Mouse (Mus musculus) kidney, postnatal 25 days (tissue): ENCODE data around the gene Nudt8.
A peak's percentile ranks its signal among the peaks of the same experiment; 100 is the strongest.
"Not testable (repeated sequence)": the region's sequence is repeated elsewhere in the genome, so short reads cannot be mapped to it uniquely, and the experiment has no call there.

Source experiments
- DNase-seq, 2 experiments: peaks; one replicate each; pipeline ENCODE4 v3.0.0; 2021; ENCODE audit warnings: mixed read lengths in 2 of 2

The Nudt8 gene

DNA sequence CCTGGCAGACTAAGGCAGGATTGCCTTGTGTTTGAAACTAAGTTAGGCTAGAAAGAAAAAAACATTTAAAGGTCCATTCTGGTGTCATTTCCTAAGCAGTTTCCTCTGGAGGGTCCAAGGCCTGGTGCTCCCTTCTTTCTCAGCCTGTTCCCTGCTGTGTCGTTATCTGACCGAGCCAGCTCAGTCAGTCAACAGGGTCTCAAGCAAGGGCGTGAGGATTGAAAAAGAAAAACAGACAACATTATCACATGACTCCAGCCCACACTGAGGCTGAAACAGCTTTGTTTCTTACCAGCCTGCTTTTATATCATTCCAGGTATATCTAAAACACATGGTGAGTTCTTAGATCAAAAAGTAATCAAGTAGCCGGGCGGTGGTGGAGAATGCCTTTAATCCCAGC, 15.3 kb downstream of the Nudt8 start:
- DNase-seq: no peak

DNA sequence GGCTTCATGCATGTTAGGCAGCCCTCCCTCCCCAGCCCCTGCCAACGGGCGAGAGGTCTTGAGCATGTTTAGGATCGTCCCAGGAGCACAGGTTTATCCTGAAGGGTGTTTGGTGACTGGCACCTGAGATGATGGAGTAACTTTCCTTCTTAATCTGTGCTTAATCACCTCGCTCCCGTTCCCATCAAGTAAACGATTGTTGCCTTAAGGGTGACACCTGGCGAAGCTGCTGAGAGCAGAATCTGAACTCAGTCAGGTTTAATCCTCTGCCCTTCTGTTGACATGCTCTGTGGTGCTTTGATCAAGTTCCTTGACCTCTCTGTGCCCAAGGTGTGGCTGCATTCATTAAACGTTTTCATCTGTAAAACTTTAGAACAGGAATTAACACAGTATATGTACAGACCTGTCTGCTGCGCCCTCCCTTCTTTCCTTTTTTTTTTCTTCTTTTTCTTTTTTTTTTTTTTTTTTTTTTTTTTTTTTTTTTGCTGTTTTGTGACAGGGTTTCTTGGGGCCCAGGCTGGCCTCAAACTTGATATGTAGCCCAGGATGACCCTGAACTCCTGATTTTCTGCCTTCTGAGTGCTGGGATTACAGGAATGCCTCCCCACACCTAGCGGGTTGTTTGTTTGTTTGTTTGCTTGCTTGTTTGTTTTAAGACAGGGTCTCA, 17.7 kb downstream of the Nudt8 start:
- no peak for DNase-seq

- DNase-seq: peak; percentile 89 to 90
Observed at GRCm38 (mm10) chr19:4018743-4019583, 18.6 kb downstream of the Nudt8 start.

DNA sequence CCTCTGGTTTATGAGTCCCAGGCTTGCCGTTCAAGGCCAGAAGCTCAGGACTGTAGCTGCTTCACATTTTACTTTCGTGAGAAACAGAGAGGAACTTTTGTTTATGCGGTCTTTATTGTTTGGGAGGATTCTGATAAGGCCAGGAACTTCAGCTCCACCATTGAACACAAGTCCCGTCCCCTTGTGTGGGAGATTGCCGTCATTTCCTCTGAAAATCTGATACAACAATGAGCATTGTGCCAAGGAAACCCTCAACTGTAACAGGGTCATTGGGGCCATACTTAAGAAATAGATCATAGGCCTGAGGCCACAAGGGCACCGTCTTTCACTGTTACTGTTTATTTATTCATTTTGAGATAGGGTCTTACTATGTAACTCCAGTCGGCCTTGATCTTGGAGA, 22.8 kb downstream of the Nudt8 start:
- DNase-seq: no peak

GRCm38 (mm10) chr19:4027576-4027975, 27.2 kb downstream of the Nudt8 start:
- no peak for DNase-seq

GRCm38 (mm10) chr19:4032668-4033067, 32.3 kb downstream of the Nudt8 start:
- no peak for DNase-seq

- DNase-seq: peak; percentile 65 to 70
Observed at GRCm38 (mm10) chr19:4033298-4033697, 32.9 kb downstream of the Nudt8 start.

DNA sequence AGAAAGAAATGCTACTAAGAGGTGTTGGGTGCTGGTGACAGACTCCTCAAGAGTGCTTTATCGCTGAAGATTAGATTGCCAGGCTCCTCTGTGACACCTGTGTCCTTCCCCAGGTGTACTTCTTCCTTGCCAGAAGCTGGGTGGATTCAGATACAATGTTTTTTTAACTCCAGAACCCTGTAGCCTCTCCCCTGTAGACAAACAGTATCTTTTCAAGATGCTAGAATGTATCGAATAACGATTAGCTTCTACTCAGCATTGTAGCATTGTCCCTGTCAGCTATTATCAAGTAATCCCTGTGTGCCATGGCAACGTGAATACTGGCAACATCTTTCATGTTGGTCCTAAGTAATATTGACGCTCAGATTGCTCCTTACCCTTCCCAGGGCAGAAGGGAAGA, 33.4 kb downstream of the Nudt8 start:
- DNase-seq: no peak

DNA sequence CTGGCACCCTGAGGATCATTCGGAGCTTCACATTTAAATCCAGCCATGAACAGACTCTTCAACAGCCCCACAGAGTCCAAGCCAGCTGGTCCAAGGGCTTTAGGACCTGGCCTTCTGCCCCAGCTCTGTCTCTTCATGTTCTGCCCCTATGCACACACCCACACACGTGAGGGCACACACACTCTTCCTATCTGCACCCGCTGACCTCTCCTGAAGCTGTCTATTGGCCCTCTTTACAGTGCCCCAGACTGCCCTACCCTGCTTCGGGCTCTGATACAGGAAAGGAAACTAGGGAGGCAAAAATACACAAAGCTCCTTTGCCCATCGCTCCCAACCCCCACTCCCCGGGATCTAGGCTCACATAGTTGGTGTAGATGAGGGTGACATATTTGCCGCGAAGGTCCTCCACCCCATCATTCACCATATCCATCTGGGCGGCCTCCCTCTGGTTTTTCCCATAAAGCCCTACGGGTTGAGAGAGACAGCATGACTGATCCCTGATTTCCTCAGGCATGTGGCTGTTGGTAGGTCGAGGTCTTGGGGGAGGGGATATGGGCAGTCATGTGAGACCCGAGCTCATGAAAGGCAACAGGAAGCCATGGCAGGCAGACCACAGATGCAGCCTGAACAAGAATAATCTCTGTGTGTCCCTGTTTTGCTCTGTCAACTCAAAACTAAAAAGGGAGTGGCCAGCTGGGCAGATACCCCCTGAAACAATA, 36.1 kb downstream of the Nudt8 start:
- no peak for DNase-seq

GRCm38 (mm10) chr19:4037154-4037787, 36.9 kb downstream of the Nudt8 start:
- DNase-seq: not testable (repeated sequence)

GRCm38 (mm10) chr19:4037788-4038232, 37.4 kb downstream of the Nudt8 start, which contains the start of gene Gstp1:
Gene Gstp1, minus strand, starts transcription at chr19:4037985.
- DNase-seq: peak; percentile 91 to 94

DNA sequence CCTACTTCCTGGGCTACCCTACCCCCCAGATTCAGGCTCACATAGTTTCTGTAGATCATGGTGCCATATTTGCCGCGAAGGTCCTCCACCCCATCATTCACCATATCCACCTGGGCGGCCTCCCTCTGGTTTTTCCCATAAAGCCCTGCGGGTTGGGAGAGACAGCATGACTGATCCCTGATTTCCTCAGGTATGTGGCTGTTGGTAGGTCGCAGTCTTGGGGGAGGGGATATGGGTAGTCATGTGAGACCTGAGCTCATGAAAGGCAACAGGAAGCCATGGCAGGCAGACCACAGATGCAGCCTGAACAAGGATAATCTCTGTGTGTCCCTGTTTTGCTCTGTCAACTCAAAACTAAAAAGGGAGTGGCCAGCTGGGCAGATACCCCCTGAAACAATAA, 40.6 kb downstream of the Nudt8 start:
- DNase-seq: not testable (repeated sequence)

- DNase-seq: not testable (repeated sequence)
Observed at GRCm38 (mm10) chr19:4041500-4041899, 41.1 kb downstream of the Nudt8 start.

GRCm38 (mm10) chr19:4042124-4042523, 41.7 kb downstream of the Nudt8 start:
- DNase-seq: peak; percentile 32 to 68

DNA sequence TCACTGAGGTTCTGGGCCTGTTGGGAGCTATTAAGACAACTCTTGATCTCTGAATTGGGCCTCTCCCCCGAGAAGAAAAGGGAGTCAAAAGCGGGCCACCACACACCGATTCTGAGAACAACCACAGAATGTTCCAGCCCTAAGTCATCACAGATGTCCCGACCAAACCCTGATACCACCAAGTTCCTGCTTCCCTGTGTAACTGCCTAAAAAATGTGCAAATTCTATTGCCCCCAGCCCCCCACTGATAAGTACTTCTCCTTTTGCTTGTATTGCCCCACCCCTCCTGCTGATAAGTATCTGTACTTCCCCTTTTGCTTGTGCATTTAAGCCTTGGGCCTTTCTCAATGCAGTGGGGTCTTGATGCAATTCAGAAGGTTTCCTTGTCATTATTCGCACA, 43.7 kb downstream of the Nudt8 start:
- not testable (repeated sequence) for DNase-seq

DNA sequence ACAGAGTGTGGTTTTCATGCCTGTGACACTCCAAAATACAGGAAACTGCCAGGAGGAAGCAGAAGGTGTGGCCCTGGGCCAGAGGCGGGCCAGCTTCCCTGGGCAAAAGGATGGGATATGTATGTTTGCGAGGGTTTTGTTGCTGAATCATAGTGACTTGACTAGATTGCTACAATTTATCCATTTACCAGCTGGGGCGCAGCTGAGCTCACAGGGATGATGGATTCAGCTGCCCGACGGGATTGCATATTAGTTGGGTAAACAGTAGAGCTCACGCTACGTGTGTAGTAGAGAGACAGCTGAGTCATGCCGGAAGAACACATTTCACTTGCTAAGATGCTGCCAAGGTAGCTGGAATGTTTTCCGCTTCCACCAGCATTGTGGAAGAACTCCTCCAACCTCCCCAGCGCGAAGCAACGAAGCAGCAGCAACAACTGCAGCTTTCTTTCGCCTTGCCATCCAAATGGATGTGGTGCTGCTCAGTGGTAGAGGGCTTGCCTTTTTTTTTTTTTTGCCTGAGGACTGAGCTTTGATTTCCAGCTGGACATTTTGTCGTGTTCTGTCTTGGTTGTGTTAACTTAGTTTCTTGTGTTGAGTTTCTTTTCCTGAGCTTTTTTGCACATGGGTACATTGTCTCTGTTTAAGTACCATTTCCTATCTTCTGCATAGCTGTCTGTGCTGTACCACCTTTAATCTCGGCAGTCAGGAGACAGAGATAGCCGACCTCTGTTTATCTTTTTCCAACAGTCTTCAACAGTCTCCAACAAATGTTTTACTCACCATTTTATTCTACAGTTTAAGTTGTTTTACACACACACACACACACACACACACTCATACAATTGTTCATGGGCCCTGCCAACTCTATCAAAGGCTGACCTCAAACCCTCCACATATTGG, 45.8 kb downstream of the Nudt8 start, which contains the start of gene Gstp2:
Gene Gstp2, minus strand, starts transcription at position 58 of the 900 bp plus-strand sequence.
- DNase-seq: peak; percentile 88 to 89

GRCm38 (mm10) chr19:4046866-4047254, 46.5 kb downstream of the Nudt8 start:
- DNase-seq: peak in 1 of 2 experiments; percentile 30

DNA sequence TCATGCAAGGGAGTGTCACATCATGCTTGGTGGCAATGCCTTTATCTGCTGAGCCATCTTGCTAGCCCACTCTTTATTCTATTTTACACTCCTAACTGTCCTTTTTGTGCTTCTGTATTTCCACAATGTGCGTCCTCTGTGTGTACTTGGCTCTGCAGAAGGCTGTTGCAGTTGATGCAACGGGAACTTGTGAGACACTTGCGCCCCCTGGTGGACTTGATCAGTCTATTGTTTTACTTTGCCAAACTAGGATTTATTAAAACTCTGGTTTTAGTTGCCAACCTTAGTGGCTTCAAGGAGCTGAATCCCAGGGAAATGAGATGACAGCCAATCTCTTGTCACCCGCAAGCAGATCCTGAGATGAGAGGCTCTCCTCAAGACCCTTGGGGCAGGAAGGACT, 47.5 kb downstream of the Nudt8 start:
- DNase-seq: peak; percentile 81 to 96

DNA sequence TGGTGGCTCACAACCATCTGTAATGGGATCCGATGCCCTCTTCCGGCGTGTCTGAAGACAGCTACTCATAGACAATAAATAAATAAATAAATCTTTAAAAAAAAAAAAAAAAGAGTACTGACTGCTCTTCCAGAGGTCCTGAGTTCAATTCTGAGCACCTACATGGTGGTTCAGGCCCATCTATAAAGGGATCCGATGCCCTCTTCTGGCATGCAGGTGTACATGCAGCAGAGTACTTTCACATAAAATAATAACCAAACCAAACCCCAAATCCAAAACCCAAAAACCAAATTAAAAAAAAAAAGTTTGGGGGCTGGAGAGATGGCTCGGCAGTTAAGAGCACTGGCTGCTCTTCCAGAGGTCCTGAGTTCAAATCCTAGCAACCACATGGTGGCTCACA, 48.7 kb downstream of the Nudt8 start:
- DNase-seq: not testable (repeated sequence)

DNA sequence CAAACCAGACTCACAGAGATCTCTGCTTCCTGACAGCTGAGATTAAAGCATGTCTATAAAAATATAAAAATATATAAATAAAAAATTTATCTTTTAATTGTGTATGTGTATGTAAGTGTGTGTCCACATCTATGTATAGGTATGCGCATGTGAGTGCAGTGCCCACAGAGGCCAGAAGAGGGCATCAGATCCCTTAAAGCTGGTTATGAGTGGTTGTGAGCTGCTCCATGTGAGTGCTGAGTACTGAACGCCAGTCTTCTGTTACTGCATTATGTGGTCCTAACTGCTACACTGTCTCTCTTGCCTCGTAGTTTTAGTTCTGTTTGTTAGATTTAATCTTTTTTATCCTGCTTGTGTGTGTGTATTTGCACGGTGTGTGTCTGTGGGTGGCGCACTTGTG, 50.6 kb downstream of the Nudt8 start:
- peak in 1 of 2 experiments; percentile 36 for DNase-seq
